Mouse (Mus musculus): Measurements from ENCODE around the gene Pcgf6. TPM values are rescaled to one million over a fixed set of nuclear protein-coding genes. Genes with fewer than 3 reads are reported as not detected.
"Not testable (repeated sequence)": the region's sequence is repeated elsewhere in the genome, so short reads cannot be mapped to it uniquely, and the experiment has no call there.

The Pcgf6 gene
- total RNA-seq, 2 experiments from 2014 or later, result 1.9 to 9.2 TPM

GRCm38 (mm10) chr19:47003742-47004511, 46.8 kb downstream of the Pcgf6 start:
- ATAC-seq (replicated peaks; ENCODE audit: low FRiP score, poor library complexity, severe bottlenecking), result no peak

GRCm38 (mm10) chr19:47000357-47000756, 50.3 kb downstream of the Pcgf6 start:
- ATAC-seq (replicated peaks; ENCODE audit: low FRiP score, poor library complexity, severe bottlenecking), result not testable (repeated sequence)

- peak; percentile 64 for ATAC-seq (replicated peaks; ENCODE audit: low FRiP score, poor library complexity, severe bottlenecking)
These were observed 51.0 kb downstream of the Pcgf6 start for GRCm38 (mm10) chr19:46999753-47000152.

GRCm38 (mm10) chr19:46998953-46999352, 51.8 kb downstream of the Pcgf6 start:
- no peak for ATAC-seq (replicated peaks; ENCODE audit: low FRiP score, poor library complexity, severe bottlenecking)

- ATAC-seq (replicated peaks; ENCODE audit: low FRiP score, poor library complexity, severe bottlenecking), result no peak
These were observed 52.4 kb downstream of the Pcgf6 start for GRCm38 (mm10) chr19:46998168-46998870.

- no peak for ATAC-seq (replicated peaks; ENCODE audit: low FRiP score, poor library complexity, severe bottlenecking)
These were observed 54.6 kb downstream of the Pcgf6 start for GRCm38 (mm10) chr19:46996095-46996494.

- ATAC-seq (replicated peaks; ENCODE audit: low FRiP score, poor library complexity, severe bottlenecking), result not testable (repeated sequence)
These were observed 58.4 kb downstream of the Pcgf6 start for GRCm38 (mm10) chr19:46992329-46992728.

- ATAC-seq (replicated peaks; ENCODE audit: low FRiP score, poor library complexity, severe bottlenecking), result peak; percentile 72
These were observed 59.6 kb downstream of the Pcgf6 start for GRCm38 (mm10) chr19:46991145-46991544.

- not testable (repeated sequence) for ATAC-seq (replicated peaks; ENCODE audit: low FRiP score, poor library complexity, severe bottlenecking)
These were observed 60.1 kb downstream of the Pcgf6 start for GRCm38 (mm10) chr19:46990625-46991024.

GRCm38 (mm10) chr19:46990153-46990518, 60.6 kb downstream of the Pcgf6 start:
- ATAC-seq (replicated peaks; ENCODE audit: low FRiP score, poor library complexity, severe bottlenecking), result no peak

GRCm38 (mm10) chr19:46989479-46990152, 61.1 kb downstream of the Pcgf6 start:
- 0 out of 2 replicates have a peak, but pooled peaks have one; percentile 21 for ATAC-seq (replicated peaks; ENCODE audit: low FRiP score, poor library complexity, severe bottlenecking)

- ATAC-seq (replicated peaks; ENCODE audit: low FRiP score, poor library complexity, severe bottlenecking), result peak; percentile 66
These were observed 62.2 kb downstream of the Pcgf6 start for GRCm38 (mm10) chr19:46988231-46989087.

- no peak for ATAC-seq (replicated peaks; ENCODE audit: low FRiP score, poor library complexity, severe bottlenecking)
These were observed 63.1 kb downstream of the Pcgf6 start for GRCm38 (mm10) chr19:46987646-46988045.

GRCm38 (mm10) chr19:46984726-46985622, 65.7 kb downstream of the Pcgf6 start:
- peak; percentile 42; the same call in 1 of the 2 replicates for ATAC-seq (replicated peaks; ENCODE audit: low FRiP score, poor library complexity, severe bottlenecking)

GRCm38 (mm10) chr19:46983966-46984380, 66.7 kb downstream of the Pcgf6 start:
- ATAC-seq (replicated peaks; ENCODE audit: low FRiP score, poor library complexity, severe bottlenecking), result peak; percentile 79
